Comparison of ENCODE assay signal across 30 mouse cellular contexts in genomic region chr14:122079921-122080320, GRCm38 (mm10). TPM values are rescaled to one million over a fixed set of nuclear protein-coding genes. Genes with fewer than 3 reads are reported as not detected.
"Had no signal": no experiment of that assay in that cellular context is flagged by ENCODE, and none has a peak within 500 bp of the region (broad histone marks: within the 10 kb centered on the region; RNA-seq: fewer than 3 reads in every experiment).

No protein-coding gene starts in this region.

- H3K9ac ChIP-seq: heart, embryonic 12.5 days; hindbrain, embryonic 12.5 days; hindbrain, embryonic 14.5 days; intestine, embryonic 15.5 days; kidney, embryonic 15.5 days; limb, embryonic 12.5 days; liver, embryonic 13.5 days; liver, embryonic 15.5 days had no signal

- H3K4me1 ChIP-seq: hindbrain, embryonic 10.5 days; hindbrain, embryonic 12.5 days; intestine, embryonic 15.5 days; kidney, embryonic 15.5 days; limb, embryonic 10.5 days; liver, embryonic 13.5 days; liver, embryonic 15.5 days had no signal

- H3K36me3 ChIP-seq: heart, embryonic 12.5 days; hindbrain, embryonic 10.5 days; hindbrain, embryonic 12.5 days; intestine, embryonic 15.5 days; kidney, embryonic 15.5 days; limb, embryonic 10.5 days; limb, embryonic 12.5 days; liver, embryonic 13.5 days; liver, embryonic 15.5 days had no signal

- H3K27ac ChIP-seq: gastrocnemius, adult 2 months; heart, adult 2 months; hindbrain, embryonic 10.5 days; hindbrain, embryonic 12.5 days; hindbrain, embryonic 14.5 days; intestine, embryonic 15.5 days; kidney, embryonic 15.5 days; kidney, postnatal 0 days; left cerebral cortex, adult 2 months; limb, embryonic 10.5 days; limb, embryonic 12.5 days; liver, embryonic 13.5 days; liver, embryonic 15.5 days had no signal

- H3K9me3 ChIP-seq: heart, embryonic 12.5 days; hindbrain, embryonic 12.5 days; intestine, embryonic 15.5 days; limb, embryonic 10.5 days; liver, embryonic 13.5 days; liver, embryonic 15.5 days had no signal

- H3K4me3 ChIP-seq: gastrocnemius, adult 2 months; heart, adult 2 months; heart, embryonic 12.5 days; hindbrain, embryonic 10.5 days; hindbrain, embryonic 12.5 days; intestine, embryonic 15.5 days; kidney, embryonic 15.5 days; left cerebral cortex, adult 2 months; limb, embryonic 10.5 days; limb, embryonic 12.5 days; liver, embryonic 13.5 days; liver, embryonic 15.5 days had no signal

- ATAC-seq: hindbrain, embryonic 16.5 days; intestine, embryonic 15.5 days; intestine, postnatal 0 days had no signal

- H3K27me3 ChIP-seq: hindbrain, embryonic 12.5 days; intestine, embryonic 15.5 days; kidney, embryonic 15.5 days; limb, embryonic 12.5 days; liver, embryonic 13.5 days; liver, embryonic 15.5 days had no signal

RNA-seq across cellular contexts. Expression of gene Timm8a2, which starts 45.4 kb away (rescaled TPM):
- total RNA-seq: gastrocnemius, adult 2 months; gastrocnemius, postnatal 14 days; gastrocnemius, postnatal 4 days; granulocyte monocyte progenitor cell, adult 5-6 weeks; heart, adult 2 months; heart, postnatal 10 days; heart, postnatal 25 days; heart, postnatal 4 days; layer of hippocampus, adult 18-20 months; layer of hippocampus, postnatal 10 days; left cerebral cortex, adult 2 months; left cerebral cortex, postnatal 36 days had no signal
- polyA plus RNA-seq: heart, adult 2 months; heart, embryonic 12.5 days; heart, embryonic 14.5 days; heart, embryonic 16.5 days; hindbrain, embryonic 10.5 days; hindbrain, embryonic 12.5 days; hindbrain, embryonic 14.5 days; hindbrain, embryonic 16.5 days; inflammation-experienced regulatory T-cells, adult 6 months; intestine, embryonic 15.5 days; intestine, postnatal 0 days; kidney, embryonic 15.5 days; kidney, postnatal 0 days; large intestine, adult 2 months; limb, embryonic 10.5 days; limb, embryonic 12.5 days; liver, embryonic 11.5 days; liver, embryonic 13.5 days; liver, embryonic 15.5 days had no signal
